Mouse (Mus musculus) midbrain, embryonic 15.5 days (tissue): Measurements from ENCODE around the gene Daam1. TPM values are rescaled to one million over a fixed set of nuclear protein-coding genes. Genes with fewer than 3 reads are reported as not detected.

ENCODE experiments used
- ATAC-seq: fragments of 200-750 bp; cut with Nextera tagmentation; replicated peaks from 2 replicates; pipeline ENCODE4 v1.8.0; 2017; ENCODE audit warnings: moderate TSS enrichment
- H3K27ac ChIP-seq: fragments of 300-500 bp; sonication (generic); 2 replicates; pipeline ENCODE4 v1.5.1; 2015; ENCODE audit warnings: mild to moderate bottlenecking, inconsistent platforms
- H3K27me3 ChIP-seq: fragments of 300-500 bp; sonication (generic); replicated peaks from 2 replicates; pipeline ENCODE4 v1.6.1; 2015; ENCODE audit warnings: inconsistent platforms
- H3K36me3 ChIP-seq: fragments of 300-500 bp; sonication (generic); replicated peaks from 2 replicates; pipeline ENCODE4 v1.6.1; 2015; ENCODE audit warnings: inconsistent platforms
- H3K4me1 ChIP-seq: fragments of 300-500 bp; sonication (generic); 2 replicates; pipeline ENCODE4 v1.6.1; 2015; ENCODE audit warnings: inconsistent platforms
- H3K4me2 ChIP-seq: fragments of 300-500 bp; sonication (generic); 2 replicates; pipeline ENCODE4 v1.6.1; 2015; ENCODE audit warnings: inconsistent platforms, mild to moderate bottlenecking, moderate library complexity
- H3K4me3 ChIP-seq: fragments of 300-500 bp; sonication (generic); 2 replicates; pipeline ENCODE4 v1.5.1; 2015; ENCODE audit warnings: mild to moderate bottlenecking, inconsistent platforms
- H3K9ac ChIP-seq: fragments of 300-500 bp; sonication (generic); 2 replicates; pipeline ENCODE4 v1.6.1; 2015; ENCODE audit warnings: mild to moderate bottlenecking, inconsistent platforms
- H3K9me3 ChIP-seq: fragments of 300-500 bp; sonication (generic); 2 replicates; pipeline ENCODE4 v1.6.1; 2016; ENCODE audit warnings: inconsistent platforms
- WGBS: fragments of 180-500 bp; shearing (Covaris S2); methylation state at CpG from one replicate; pipeline ENCODE4 v1.1.7; 2015; ENCODE audit warnings: mixed read lengths; 5-methylcytosine and 5-hydroxymethylcytosine counted together
- polyA plus RNA-seq: library from polyadenylated mRNA; unstranded; fragments of >200 nt; fragmentation: Nextera tagmentation; extraction: Ambion mirVana; gene quantifications from 2 replicates; pipeline ENCODE4 v1.2.1, GENCODE M21; 2015

Gene Daam1
- polyA plus RNA-seq, 1 experiment from 2014 or later = 31.4 TPM

DNA sequence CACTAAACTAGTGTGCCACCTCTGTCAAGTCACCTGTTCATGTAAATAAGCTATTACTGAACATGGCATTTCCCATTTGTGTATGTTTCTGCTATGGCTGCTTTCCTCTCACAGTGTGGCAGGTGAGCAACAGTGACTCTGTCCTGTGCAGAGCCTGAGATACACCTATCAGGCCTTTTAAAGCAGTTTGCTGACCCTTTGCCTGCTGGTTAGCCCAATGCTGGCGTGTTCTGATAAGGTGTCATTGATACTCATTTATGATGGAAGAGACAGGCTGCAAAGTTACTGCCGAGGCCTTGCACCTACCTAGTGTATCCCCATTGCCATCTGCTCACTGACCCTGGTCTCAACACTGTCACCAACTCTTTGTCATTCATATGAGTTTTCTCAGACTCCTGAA lies 99.0 kb downstream of the Daam1 start:
- H3K4me1 ChIP-seq = peaks cover 4% of the 10 kb centered on the region; the same call in 1 of the 2 replicates
- H3K9ac ChIP-seq = no peak overlapping the region
- ATAC-seq = no peak
- H3K27ac ChIP-seq = no peak overlapping the region
- no peaks in the 10 kb centered on the region for H3K36me3 ChIP-seq
- WGBS = 68% methylated on average over 2 of the region's 2 CpGs
- H3K4me3 ChIP-seq = no peak overlapping the region
- H3K9me3 ChIP-seq = no peaks in the 10 kb centered on the region
- no peaks in the 10 kb centered on the region for H3K27me3 ChIP-seq
- no peak overlapping the region for H3K4me2 ChIP-seq

DNA sequence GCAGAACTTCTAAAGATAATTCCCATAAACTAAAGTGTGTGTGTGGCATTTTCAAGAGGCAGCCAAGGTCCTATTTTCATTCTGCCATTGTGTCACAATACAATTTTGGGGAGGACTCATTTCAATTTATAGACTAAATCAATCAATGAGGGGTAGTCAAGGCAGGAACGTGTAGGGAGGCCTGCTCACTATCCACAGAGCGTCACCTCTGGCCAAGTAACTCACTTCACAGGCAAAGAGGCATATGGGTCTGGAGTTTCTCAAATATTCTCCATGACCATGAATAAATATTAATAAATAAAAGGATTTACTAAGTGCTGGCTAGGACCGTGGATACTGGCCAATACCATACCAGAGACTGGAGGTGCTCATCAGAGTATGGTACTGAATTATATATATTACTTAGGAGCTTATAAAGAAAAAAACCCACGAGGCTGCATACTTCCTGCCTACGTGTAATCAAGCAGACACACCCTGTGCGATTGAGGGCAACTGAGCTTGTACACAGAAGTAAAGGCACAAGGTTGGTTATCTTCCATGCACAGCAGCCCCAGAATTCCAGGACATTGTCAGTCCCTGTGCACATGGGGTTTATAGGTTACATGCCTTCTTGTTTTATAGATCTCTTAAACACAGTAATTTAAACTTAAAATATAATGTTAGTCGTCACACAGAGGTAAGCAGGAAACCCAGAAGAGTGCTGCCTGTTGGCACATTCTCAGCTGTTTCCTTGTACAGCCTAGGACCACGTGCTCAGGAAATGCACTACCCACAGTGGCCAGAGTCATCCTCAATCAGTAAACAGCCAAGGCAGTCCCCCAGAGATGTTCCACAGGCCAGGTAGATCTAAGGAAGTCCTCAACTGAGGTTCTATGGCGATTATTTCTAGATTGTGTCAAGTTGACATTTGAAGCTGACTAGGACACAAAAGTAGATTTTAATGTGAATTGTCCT lies 101.8 kb downstream of the Daam1 start:
- Histone ChIP-seq H3K9ac (no peak overlapping the region), H3K9me3 (no peaks in the 10 kb centered on the region), H3K27ac (no peak overlapping the region), H3K36me3 (no peaks in the 10 kb centered on the region), H3K27me3 (no peaks in the 10 kb centered on the region), H3K4me2 (no peak overlapping the region), H3K4me1 (no peaks in the 10 kb centered on the region), H3K4me3 (no peak overlapping the region)
- no peak for ATAC-seq
- 87% methylated on average over 9 of the region's 9 CpGs for WGBS

DNA sequence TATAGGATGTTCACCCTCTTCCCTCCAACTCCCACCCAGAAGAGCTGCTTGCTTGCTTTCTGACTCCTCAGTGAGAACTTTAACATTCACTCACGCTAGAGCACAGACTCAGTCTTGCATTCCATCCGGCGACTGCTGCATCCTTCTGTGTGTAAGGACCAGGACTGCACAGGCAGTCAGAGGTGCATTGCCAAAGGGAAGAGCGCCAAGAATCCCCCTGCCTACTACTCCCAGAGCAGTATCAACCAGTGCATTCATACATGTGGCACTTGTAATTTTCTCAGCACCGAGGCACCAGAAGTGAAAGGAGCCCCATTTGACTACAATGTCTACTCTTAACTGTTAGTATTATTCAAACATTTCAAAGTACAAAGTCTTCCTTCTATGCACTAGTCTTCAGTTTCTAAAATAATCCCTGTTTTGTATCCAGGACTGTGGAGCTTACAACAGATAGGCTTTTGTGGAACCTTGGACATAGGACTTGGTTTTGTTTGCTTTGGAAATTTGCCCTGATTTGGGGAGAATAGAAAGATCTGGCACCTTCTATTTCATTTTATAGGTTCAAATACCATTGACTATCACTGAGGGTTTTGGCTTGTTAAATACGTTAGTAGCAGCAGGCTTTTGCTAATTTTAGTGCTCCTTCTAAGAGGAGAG lies 103.2 kb downstream of the Daam1 start:
- WGBS = 71% methylated on average over 6 of the region's 6 CpGs
- Histone ChIP-seq H3K4me3 (no peak overlapping the region), H3K27ac (no peak overlapping the region), H3K9me3 (no peaks in the 10 kb centered on the region), H3K4me1 (no peaks in the 10 kb centered on the region), H3K27me3 (no peaks in the 10 kb centered on the region), H3K36me3 (no peaks in the 10 kb centered on the region), H3K9ac (no peak overlapping the region), H3K4me2 (no peak overlapping the region)
- no peak for ATAC-seq

DNA sequence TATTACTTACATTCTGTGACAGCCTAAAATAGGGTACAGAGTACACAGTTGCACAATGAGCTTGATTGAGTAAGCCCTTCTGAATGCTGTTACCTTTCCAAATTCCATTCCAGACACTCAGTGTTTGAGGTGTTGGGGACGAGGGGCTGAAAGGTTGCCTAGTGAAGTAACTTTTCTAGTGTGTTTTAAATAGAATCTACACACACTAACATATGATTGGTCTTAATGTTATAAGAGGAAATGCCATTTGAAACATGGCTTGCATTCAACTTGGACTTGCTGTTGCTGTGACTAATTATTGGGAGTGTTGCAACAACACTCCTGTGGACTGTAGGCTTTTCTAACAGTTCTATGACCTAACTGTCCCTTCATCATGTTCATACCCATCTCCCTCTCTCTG lies 105.8 kb downstream of the Daam1 start:
- Histone ChIP-seq H3K27ac (no peak overlapping the region), H3K4me2 (no peak overlapping the region), H3K4me1 (no peaks in the 10 kb centered on the region), H3K9me3 (no peaks in the 10 kb centered on the region), H3K27me3 (no peaks in the 10 kb centered on the region), H3K36me3 (no peaks in the 10 kb centered on the region), H3K9ac (no peak overlapping the region), H3K4me3 (no peak overlapping the region)
- ATAC-seq = no peak
- WGBS = 88% methylated on average over 1 of the region's 1 CpGs

- no peak overlapping the region for H3K9ac ChIP-seq
- 0 out of 2 replicates have a peak, but pooled peaks cover 6% of the 10 kb centered on the region for H3K36me3 ChIP-seq
- H3K27me3 ChIP-seq = no peaks in the 10 kb centered on the region
- H3K4me2 ChIP-seq = no peak overlapping the region
- WGBS = 72% methylated on average over 5 of the region's 5 CpGs
- H3K4me1 ChIP-seq = no peaks in the 10 kb centered on the region
- no peak for ATAC-seq
- no peak overlapping the region for H3K27ac ChIP-seq
- no peak overlapping the region for H3K4me3 ChIP-seq
- no peaks in the 10 kb centered on the region for H3K9me3 ChIP-seq
These were observed 107.6 kb downstream of the Daam1 start for GRCm38 (mm10) chr12:71938513-71938912.

DNA sequence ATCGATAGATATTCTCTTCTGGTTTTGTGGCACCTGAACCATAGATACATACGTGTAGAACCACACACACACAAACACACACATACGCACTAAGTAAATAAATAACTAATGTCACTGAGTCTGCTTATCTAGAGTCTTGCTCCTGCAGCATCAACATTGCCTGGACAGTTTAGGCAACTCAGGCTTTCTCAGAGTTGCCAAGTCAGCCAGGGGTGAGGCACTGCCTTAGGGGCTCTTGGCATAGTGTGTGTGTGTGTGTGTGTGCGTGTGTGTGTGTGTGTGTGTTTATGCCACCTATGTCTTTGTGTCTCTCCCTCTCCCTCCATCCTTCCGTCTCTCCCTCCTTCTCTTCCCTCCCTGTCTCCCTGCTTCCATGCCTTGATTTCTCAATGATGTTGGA lies 110.4 kb downstream of the Daam1 start:
- H3K4me3 ChIP-seq = no peak overlapping the region
- no peak for ATAC-seq
- H3K36me3 ChIP-seq = peaks cover 23% of the 10 kb centered on the region
- no peak overlapping the region for H3K27ac ChIP-seq
- no peaks in the 10 kb centered on the region for H3K4me1 ChIP-seq
- no peaks in the 10 kb centered on the region for H3K9me3 ChIP-seq
- H3K9ac ChIP-seq = no peak overlapping the region
- H3K4me2 ChIP-seq = no peak overlapping the region
- H3K27me3 ChIP-seq = no peaks in the 10 kb centered on the region
- WGBS = 91% methylated on average over 5 of the region's 5 CpGs

GRCm38 (mm10) chr12:71943112-71943511 lies 112.2 kb downstream of the Daam1 start:
- Histone ChIP-seq H3K4me2 (no peak overlapping the region), H3K9ac (no peak overlapping the region), H3K4me1 (no peaks in the 10 kb centered on the region), H3K27ac (no peak overlapping the region), H3K36me3 (peaks cover 36% of the 10 kb centered on the region), H3K4me3 (no peak overlapping the region), H3K9me3 (no peaks in the 10 kb centered on the region), H3K27me3 (no peaks in the 10 kb centered on the region)
- ATAC-seq = no peak
- 93% methylated on average over 9 of the region's 9 CpGs for WGBS

- Histone ChIP-seq H3K9ac (no peak overlapping the region), H3K4me2 (no peak overlapping the region), H3K27ac (no peak overlapping the region), H3K27me3 (no peaks in the 10 kb centered on the region), H3K9me3 (no peaks in the 10 kb centered on the region), H3K36me3 (peaks cover 36% of the 10 kb centered on the region), H3K4me1 (no peaks in the 10 kb centered on the region), H3K4me3 (no peak overlapping the region)
- 90% methylated on average over 4 of the region's 4 CpGs for WGBS
- no peak for ATAC-seq
These were observed 112.8 kb downstream of the Daam1 start for GRCm38 (mm10) chr12:71943646-71944045.

DNA sequence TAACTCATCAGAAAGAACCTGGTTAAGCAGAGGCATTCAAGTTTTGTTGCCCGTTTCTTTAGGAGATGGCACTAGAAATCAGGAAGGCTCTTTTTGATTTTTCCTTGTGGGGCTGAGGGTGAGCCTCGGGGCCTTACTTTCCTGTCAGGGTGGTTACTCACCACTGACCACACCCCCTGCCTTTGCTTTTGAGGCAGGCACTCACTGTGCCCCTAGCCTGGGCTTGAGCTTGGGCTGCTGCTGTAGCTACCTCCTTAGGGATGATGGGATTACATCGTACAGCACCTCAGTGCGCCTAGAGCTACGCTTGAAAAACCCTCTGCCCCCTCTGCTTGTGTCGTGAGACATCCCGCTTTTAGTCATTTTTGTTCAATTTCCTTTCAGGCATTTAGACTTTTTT lies 115.0 kb downstream of the Daam1 start:
- WGBS = 69% methylated on average over 7 of the region's 7 CpGs
- Histone ChIP-seq H3K36me3 (peaks cover 38% of the 10 kb centered on the region), H3K27ac (no peak overlapping the region), H3K9ac (no peak overlapping the region), H3K4me3 (no peak overlapping the region), H3K4me1 (no peaks in the 10 kb centered on the region), H3K9me3 (no peaks in the 10 kb centered on the region), H3K4me2 (no peak overlapping the region), H3K27me3 (no peaks in the 10 kb centered on the region)
- ATAC-seq = no peak

- Histone ChIP-seq H3K27me3 (no peaks in the 10 kb centered on the region), H3K27ac (no peak overlapping the region), H3K4me2 (no peak overlapping the region), H3K4me1 (no peaks in the 10 kb centered on the region), H3K4me3 (no peak overlapping the region), H3K9ac (no peak overlapping the region), H3K9me3 (no peaks in the 10 kb centered on the region), H3K36me3 (peaks cover 38% of the 10 kb centered on the region)
- WGBS = 69% methylated on average over 8 of the region's 8 CpGs
- peak; percentile 67; the same call in 1 of the 2 replicates for ATAC-seq
These were observed 115.6 kb downstream of the Daam1 start for GRCm38 (mm10) chr12:71946448-71946847.

DNA sequence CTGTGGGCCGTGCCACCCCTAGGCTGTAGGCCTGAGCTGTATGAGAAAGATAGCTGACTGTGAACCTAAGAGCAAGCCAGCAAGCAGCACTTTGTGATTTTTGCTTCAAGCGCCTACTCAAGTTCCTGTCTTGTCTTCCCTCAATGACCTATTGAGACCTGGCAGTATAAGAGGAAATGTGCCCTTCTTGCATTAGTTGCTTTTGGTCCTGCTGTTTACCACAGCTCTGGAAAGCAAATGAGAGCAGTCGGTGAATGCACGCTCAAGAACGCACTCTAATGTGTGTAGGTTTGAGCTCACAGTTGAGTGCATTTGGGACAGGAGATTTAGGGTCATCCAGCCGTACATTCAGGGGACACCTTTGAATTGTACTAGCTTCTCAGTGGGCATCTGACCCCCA lies 118.1 kb downstream of the Daam1 start:
- peaks cover 35% of the 10 kb centered on the region for H3K36me3 ChIP-seq
- ATAC-seq = no peak

GRCm38 (mm10) chr12:71949606-71950005 lies 118.7 kb downstream of the Daam1 start:
- H3K27me3 ChIP-seq = no peaks in the 10 kb centered on the region
- no peaks in the 10 kb centered on the region for H3K9me3 ChIP-seq
- no peak overlapping the region for H3K9ac ChIP-seq
- peaks cover 3% of the 10 kb centered on the region; the same call in 1 of the 2 replicates for H3K4me1 ChIP-seq
- ATAC-seq = no peak
- H3K4me2 ChIP-seq = no peak overlapping the region
- WGBS = 95% methylated on average over 6 of the region's 6 CpGs
- H3K4me3 ChIP-seq = no peak overlapping the region
- no peak overlapping the region for H3K27ac ChIP-seq
- peaks cover 29% of the 10 kb centered on the region for H3K36me3 ChIP-seq

More for the DNA sequence above, 118.1 kb downstream of the Daam1 start:
- Histone ChIP-seq H3K27me3 (no peaks in the 10 kb centered on the region), H3K4me1 (no peaks in the 10 kb centered on the region), H3K4me2 (no peak overlapping the region), H3K9me3 (no peaks in the 10 kb centered on the region), H3K9ac (no peak overlapping the region), H3K4me3 (no peak overlapping the region), H3K27ac (no peak overlapping the region)
- WGBS = 91% methylated on average over 6 of the region's 6 CpGs
